Mouse (Mus musculus): ENCODE measurements around the gene Wdr27. TPM values are rescaled to one million over a fixed set of nuclear protein-coding genes. Genes with fewer than 3 reads are reported as not detected.
"Not testable (repeated sequence)": the region's sequence is repeated elsewhere in the genome, so short reads cannot be mapped to it uniquely, and the experiment has no call there.

The Wdr27 gene
- polyA plus RNA-seq (2015; fragmentation: Nextera tagmentation; extraction: Ambion mirVana) = 6.6 and 7.7 TPM in 2 replicates

- peak within 1 kb of the TSS; percentile 95 for H3K4me2 ChIP-seq
- H3K4me3 ChIP-seq = peak within 1 kb of the TSS; percentile 82
- H3K9ac ChIP-seq = peak within 1 kb of the TSS; percentile 85
- under 1% methylated on average over 54 of the region's 54 CpGs for WGBS
- H3K27me3 ChIP-seq = no peaks in the 10 kb centered on the region
- peaks cover 19% of the 10 kb centered on the region for H3K36me3 ChIP-seq
- H3K27ac ChIP-seq = peak within 1 kb of the TSS; percentile 66
- peaks cover 19% of the 10 kb centered on the region for H3K4me1 ChIP-seq
- H3K9me3 ChIP-seq = no peaks in the 10 kb centered on the region
- ATAC-seq (ENCODE audit: insufficient number of reproducible peaks, insufficient read depth, low FRiP score, low TSS enrichment, low read depth) = peak; percentile 96
Measured at GRCm38 (mm10) chr17:14943009-14943728, at the start of gene Wdr27, which contains the start of gene 1600012H06Rik. TSS of gene Wdr27 (minus strand) at chr17:14943158. TSS of gene 1600012H06Rik (plus strand) at chr17:14943184.

- H3K27ac ChIP-seq, H3K4me2 ChIP-seq, H3K4me1 ChIP-seq, H3K27me3 ChIP-seq, H3K9me3 ChIP-seq, H3K36me3 ChIP-seq, H3K4me3 ChIP-seq, H3K9ac ChIP-seq: not testable (repeated sequence)
- peak; percentile 63 for ATAC-seq (ENCODE audit: insufficient number of reproducible peaks, insufficient read depth, low FRiP score, low TSS enrichment, low read depth)
- no CpG with 5 or more reads among the region's 98 CpGs for WGBS
Measured at GRCm38 (mm10) chr17:14992522-14993138, 49.7 kb upstream of the Wdr27 start.

- H3K36me3 ChIP-seq; H3K4me3 ChIP-seq; H3K4me1 ChIP-seq; H3K27ac ChIP-seq; H3K9ac ChIP-seq; ATAC-seq (ENCODE audit: insufficient number of reproducible peaks, insufficient read depth, low FRiP score, low TSS enrichment, low read depth); H3K27me3 ChIP-seq; H3K9me3 ChIP-seq; H3K4me2 ChIP-seq: not testable (repeated sequence)
- 77% methylated on average over 4 of the region's 5 CpGs for WGBS
Measured at GRCm38 (mm10) chr17:14990116-14990702, 47.3 kb upstream of the Wdr27 start.

GRCm38 (mm10) chr17:14978362-14979038, 35.5 kb upstream of the Wdr27 start, which contains the start of the genes 9030025P20Rik and Gm3417:
TSS of gene 9030025P20Rik (plus strand) at chr17:14978468.
TSS of gene Gm3417 (minus strand) at chr17:14978790.
- H3K4me1 ChIP-seq, H3K36me3 ChIP-seq, H3K27me3 ChIP-seq, H3K27ac ChIP-seq, H3K9ac ChIP-seq, H3K9me3 ChIP-seq: not testable (repeated sequence)
- ATAC-seq (ENCODE audit: insufficient number of reproducible peaks, insufficient read depth, low FRiP score, low TSS enrichment, low read depth) = peak; percentile 96
- H3K4me3 ChIP-seq = 0 out of 2 replicates have a peak within 1 kb of the TSS, but pooled peaks have one; percentile 20
- no CpG with 5 or more reads among the region's 60 CpGs for WGBS
- H3K4me2 ChIP-seq = peak within 1 kb of the TSS; percentile 41

GRCm38 (mm10) chr17:14977718-14978361, 34.9 kb upstream of the Wdr27 start:
- ATAC-seq (ENCODE audit: insufficient number of reproducible peaks, insufficient read depth, low FRiP score, low TSS enrichment, low read depth); H3K27ac ChIP-seq; H3K9me3 ChIP-seq; H3K4me1 ChIP-seq; H3K9ac ChIP-seq; H3K36me3 ChIP-seq; H3K27me3 ChIP-seq: not testable (repeated sequence)
- WGBS = 4% methylated on average over 4 of the region's 7 CpGs
- H3K4me3 ChIP-seq = 0 out of 2 replicates have a peak overlapping the region, but pooled peaks have one; percentile 20
- peak overlapping the region; percentile 41 for H3K4me2 ChIP-seq

GRCm38 (mm10) chr17:14968373-14968913, 25.5 kb upstream of the Wdr27 start:
- ATAC-seq (ENCODE audit: insufficient number of reproducible peaks, insufficient read depth, low FRiP score, low TSS enrichment, low read depth); H3K4me2 ChIP-seq; H3K4me3 ChIP-seq; H3K4me1 ChIP-seq; H3K27ac ChIP-seq; H3K27me3 ChIP-seq; H3K9me3 ChIP-seq; H3K9ac ChIP-seq; H3K36me3 ChIP-seq: not testable (repeated sequence)
- no CpG with 5 or more reads among the region's 6 CpGs for WGBS

DNA sequence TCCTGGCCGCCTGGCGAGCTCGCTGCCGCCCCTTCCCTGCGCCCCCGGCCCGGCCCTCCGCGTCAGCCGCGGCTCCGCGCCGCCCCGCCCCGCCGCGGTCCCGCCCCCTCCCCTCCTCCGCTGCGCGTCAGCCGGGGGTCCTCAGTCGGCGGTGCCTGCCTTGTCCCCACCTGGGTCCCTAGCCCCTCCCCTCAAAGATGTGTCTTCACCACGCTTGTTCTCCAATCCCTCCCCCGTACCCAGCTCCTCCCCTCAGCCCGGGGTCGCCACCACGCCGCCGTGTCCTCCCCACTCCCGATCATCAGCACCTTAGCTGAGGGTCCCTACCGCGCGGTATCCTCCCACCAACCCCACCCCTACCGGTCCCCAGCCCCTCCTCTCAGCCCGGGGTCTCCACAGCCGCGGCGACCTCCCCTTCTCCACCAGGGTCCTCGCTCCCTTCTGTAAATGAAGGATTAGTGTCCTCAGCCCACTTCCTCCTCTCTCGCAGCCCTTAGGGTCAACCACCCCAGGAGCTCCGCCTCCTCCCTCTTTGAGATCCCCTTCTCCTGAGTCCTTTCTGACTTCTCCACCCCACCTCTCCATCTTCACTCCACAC, 18.7 kb upstream of the Wdr27 start:
- not testable (repeated sequence) for H3K27me3 ChIP-seq, H3K4me2 ChIP-seq, H3K9ac ChIP-seq, H3K4me3 ChIP-seq, H3K9me3 ChIP-seq, H3K27ac ChIP-seq
- no CpG with 5 or more reads among the region's 44 CpGs for WGBS
- ATAC-seq (ENCODE audit: insufficient number of reproducible peaks, insufficient read depth, low FRiP score, low TSS enrichment, low read depth) = peak; percentile 90
- Histone ChIP-seq H3K36me3 (peaks cover 11% of the 10 kb centered on the region), H3K4me1 (peaks cover 11% of the 10 kb centered on the region)

- WGBS = under 1% methylated on average over 47 of the region's 100 CpGs
- H3K27ac ChIP-seq = peak within 1 kb of the TSS; percentile 66; the same call in 1 of the 2 replicates
- peaks cover 11% of the 10 kb centered on the region for H3K36me3 ChIP-seq
- H3K9ac ChIP-seq = peak within 1 kb of the TSS; percentile 83
- not testable (repeated sequence) for H3K27me3 ChIP-seq, H3K9me3 ChIP-seq
- peak within 1 kb of the TSS; percentile 68 for H3K4me3 ChIP-seq
- H3K4me1 ChIP-seq = peaks cover 11% of the 10 kb centered on the region
- peak within 1 kb of the TSS; percentile 91 for H3K4me2 ChIP-seq
- peak; percentile 71; the same call in 1 of the 2 replicates for ATAC-seq (ENCODE audit: insufficient number of reproducible peaks, insufficient read depth, low FRiP score, low TSS enrichment, low read depth)
Measured at GRCm38 (mm10) chr17:14960951-14961556, 18.1 kb upstream of the Wdr27 start, which contains the start of gene Phf10. TSS of gene Phf10 (minus strand) at chr17:14961273.

DNA sequence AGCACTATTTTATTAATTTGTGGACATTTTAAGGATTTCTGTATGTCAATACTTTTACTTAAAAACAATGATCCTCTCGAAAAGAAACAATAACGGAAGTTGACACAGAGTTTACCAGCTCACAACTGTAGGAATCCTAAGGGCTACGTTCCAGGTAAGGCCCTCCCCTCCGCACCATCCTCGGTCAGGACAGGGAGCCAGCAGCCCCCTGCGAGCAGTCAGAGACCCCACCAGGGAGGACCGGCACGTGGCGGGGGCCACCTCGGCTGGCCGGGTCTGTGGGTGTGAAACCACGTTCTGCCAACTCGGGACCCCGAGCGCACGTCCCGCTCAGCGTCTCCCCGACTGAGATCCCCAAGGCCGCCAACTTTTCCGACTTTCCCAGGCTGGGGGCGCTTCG, 17.6 kb upstream of the Wdr27 start:
- H3K36me3 ChIP-seq = peaks cover 11% of the 10 kb centered on the region
- H3K4me2 ChIP-seq = peak overlapping the region; percentile 91
- ATAC-seq (ENCODE audit: insufficient number of reproducible peaks, insufficient read depth, low FRiP score, low TSS enrichment, low read depth) = 0 out of 2 replicates have a peak, but pooled peaks have one; percentile 9
- WGBS = 1% methylated on average over 19 of the region's 23 CpGs
- H3K27ac ChIP-seq = no peak overlapping the region
- H3K4me1 ChIP-seq = peaks cover 11% of the 10 kb centered on the region
- no peaks in the 10 kb centered on the region for H3K9me3 ChIP-seq
- peak overlapping the region; percentile 83 for H3K9ac ChIP-seq
- H3K27me3 ChIP-seq = no peaks in the 10 kb centered on the region
- peak overlapping the region; percentile 68 for H3K4me3 ChIP-seq

- H3K4me3 ChIP-seq = peak overlapping the region; percentile 39
- 29% methylated on average over 3 of the region's 3 CpGs for WGBS
- peak overlapping the region; percentile 61; the same call in 1 of the 2 replicates for H3K9ac ChIP-seq
- H3K4me1 ChIP-seq = peaks cover 11% of the 10 kb centered on the region
- peak overlapping the region; percentile 91 for H3K4me2 ChIP-seq
- no peak overlapping the region for H3K27ac ChIP-seq
- no peaks in the 10 kb centered on the region for H3K27me3 ChIP-seq
- no peak for ATAC-seq (ENCODE audit: insufficient number of reproducible peaks, insufficient read depth, low FRiP score, low TSS enrichment, low read depth)
- H3K9me3 ChIP-seq = no peaks in the 10 kb centered on the region
- H3K36me3 ChIP-seq = peaks cover 11% of the 10 kb centered on the region
Measured at GRCm38 (mm10) chr17:14959979-14960378, 17.0 kb upstream of the Wdr27 start.

Data from embryonic facial prominence, embryonic 13.5 days (tissue).